Mouse (Mus musculus) CD4-positive helper T cell, adult 2 months (primary cell): ENCODE measurements around the gene Cygb.
A peak's percentile ranks its signal among the peaks of the same experiment; 100 is the strongest.
"Not testable (repeated sequence)": the region's sequence is repeated elsewhere in the genome, so short reads cannot be mapped to it uniquely, and the experiment has no call there.

Experiments used
- DNase-seq: peaks from one replicate; pipeline ENCODE4 v3.0.0-alpha.2; 2012; ENCODE audit warnings: low read depth, missing footprints, low spot score

The Cygb gene

GRCm38 (mm10) chr11:116654255-116654821, at the start of gene Cygb:
TSS of gene Cygb (minus strand) at chr11:116654313.
- no peak for DNase-seq

DNA sequence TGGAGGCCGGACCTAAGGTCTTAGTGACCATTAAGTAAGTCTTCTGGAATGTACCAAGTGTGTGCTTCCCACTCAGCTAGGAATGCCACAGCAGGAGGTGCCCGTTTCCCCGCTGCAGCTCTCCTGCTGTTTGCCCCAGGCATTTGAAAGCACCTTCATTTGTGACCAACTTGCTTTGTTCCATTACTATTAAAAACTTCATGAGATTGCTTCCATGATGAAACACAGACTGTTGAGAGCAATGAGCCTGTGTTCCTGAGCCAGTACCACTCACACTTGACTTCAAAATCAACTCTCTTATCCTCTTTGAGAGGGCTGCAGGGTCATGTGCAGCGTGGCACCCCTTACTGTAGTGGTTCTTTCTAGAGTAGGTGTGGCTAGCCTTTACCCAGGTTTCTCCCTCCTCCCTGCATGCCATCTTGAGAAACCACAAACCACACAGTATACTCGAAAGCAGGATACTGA, 47.3 kb upstream of the Cygb start:
- DNase-seq: peak; percentile 42

DNA sequence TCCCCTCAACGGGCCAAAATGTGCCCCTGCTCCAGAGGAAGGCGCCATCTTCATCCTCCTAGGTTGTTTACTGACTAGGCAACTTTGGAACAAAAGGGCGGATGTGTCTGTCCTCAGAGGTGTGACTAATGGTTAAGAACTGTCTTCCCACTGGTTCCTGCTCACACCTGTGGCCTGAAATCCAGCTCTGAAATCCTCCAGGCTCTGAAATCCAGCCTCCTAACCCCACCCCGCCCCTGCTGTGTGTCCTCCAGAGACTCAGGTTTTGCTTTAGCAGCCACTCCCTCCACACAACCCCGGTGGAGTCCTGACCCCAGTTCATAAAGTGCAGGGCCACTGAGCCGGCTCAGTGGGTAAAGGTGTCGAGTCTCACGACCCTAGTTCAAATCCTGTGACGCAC, 43.4 kb upstream of the Cygb start:
- DNase-seq: no peak

GRCm38 (mm10) chr11:116696426-116696825, 42.3 kb upstream of the Cygb start:
- DNase-seq: no peak

GRCm38 (mm10) chr11:116695194-116695880, 41.2 kb upstream of the Cygb start:
- no peak for DNase-seq

GRCm38 (mm10) chr11:116694250-116695193, 40.4 kb upstream of the Cygb start:
- DNase-seq: peak; percentile 29

DNA sequence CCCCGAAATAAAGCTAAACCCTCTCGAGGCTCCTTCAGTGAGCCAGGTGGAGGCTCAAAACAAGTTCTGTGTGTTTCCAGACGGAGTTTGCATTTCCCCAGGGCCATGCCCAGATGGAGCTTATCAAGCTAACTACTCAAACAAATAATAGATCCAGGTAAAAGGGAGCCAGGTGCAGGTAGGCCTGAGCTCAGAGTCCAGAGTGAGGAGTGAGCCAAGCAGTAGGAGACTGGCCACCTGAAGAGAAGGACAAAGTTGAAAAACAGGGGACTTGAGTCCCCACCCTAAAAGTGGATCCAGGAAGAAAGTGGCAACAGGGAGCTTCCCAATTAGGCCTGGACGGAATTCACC, 39.8 kb upstream of the Cygb start:
- no peak for DNase-seq

DNA sequence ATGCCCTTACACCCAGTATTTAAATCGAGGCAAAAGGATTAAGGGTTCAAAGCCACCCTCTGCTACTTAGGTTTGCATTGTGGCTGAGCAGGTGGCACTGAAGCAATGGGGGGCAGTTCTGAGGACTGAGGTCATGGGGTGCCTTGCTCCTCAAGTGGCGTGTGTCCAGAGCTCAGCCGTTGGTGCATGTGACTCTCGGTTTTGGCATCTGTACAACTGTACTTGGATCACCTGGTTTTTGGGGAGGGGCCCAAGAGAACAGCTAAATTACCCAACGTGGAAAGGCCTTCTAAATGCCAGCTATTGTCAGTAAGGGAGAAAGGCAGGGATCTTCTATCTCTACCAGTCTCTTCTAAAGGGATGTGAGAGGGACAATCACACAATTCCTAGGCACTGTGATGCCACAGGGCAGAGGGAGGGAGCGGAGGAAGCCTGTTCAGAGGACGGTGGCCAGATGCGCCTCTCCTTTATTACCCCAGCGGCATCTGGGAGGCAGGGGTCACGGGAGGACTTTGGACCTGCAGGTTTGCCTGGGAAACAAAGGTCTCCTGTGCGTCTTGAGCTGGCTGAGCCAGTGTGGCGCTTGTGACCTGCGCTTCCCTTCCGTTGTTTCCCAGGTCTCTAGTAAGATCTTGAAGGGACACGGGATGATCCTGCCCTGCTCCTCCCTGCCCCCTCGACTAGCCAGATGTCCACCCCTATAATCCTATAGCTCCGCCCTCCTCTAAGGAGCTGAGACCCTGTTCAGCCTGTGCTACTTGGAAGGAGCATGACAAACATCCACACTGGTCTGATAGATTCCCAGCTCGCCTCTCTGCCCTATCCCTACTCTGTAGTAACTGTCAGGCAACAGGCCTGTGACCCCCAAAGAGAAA, 36.8 kb upstream of the Cygb start:
- no peak for DNase-seq

GRCm38 (mm10) chr11:116689622-116690021, 35.5 kb upstream of the Cygb start:
- DNase-seq: no peak

- peak; percentile 82 for DNase-seq
Measured at GRCm38 (mm10) chr11:116687897-116688296, 33.8 kb upstream of the Cygb start.

GRCm38 (mm10) chr11:116685729-116686128, 31.6 kb upstream of the Cygb start:
- no peak for DNase-seq

DNA sequence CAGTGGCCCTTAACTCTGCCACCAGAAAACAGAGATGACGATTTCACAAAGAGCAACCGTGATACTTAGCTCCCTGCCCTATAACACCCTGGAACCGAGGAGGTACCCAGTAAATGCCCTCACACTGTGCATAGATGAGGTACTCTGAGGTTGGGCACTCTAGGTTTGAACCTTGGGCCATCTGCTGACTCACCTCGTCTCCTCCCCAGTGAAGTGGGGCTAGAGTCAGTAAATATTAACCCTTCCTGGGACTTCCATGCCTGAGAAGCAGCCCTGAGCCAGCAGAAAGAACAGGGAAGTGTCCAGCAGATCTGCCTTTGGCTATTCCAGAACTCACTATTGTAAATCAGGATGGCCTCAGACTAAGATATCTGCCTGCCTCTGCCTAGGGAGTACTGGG, 29.7 kb upstream of the Cygb start:
- DNase-seq: no peak

DNA sequence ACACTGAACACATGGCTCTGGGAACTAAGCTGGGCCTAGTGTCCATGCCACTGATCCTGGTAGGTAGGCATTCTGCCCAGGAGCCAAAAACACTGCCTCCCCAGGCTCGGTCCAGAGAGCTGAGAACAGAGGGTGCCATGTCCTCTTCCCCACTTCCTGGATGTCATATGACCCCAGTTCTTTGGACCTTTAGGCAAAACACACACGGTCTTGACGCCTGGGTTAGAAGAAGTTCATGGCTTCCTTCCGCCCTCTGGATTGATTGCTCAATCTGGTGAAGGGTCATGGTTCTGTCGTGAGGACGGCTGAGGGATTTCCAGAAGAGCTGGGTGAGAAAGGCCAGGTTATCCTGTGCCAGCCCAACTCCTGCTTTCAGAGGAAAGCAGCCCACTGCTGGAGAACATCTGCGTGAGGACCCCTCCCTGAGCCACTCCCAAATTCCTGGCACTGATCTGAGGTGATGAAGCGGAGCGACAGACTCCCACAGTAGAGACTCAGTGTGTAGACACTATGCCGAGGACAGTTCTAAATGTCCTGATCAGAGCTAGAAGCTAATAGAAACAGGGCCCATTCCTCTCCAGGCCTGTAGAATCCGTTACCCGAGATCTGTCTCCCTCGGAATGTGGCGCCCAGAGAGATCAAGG, 28.5 kb upstream of the Cygb start:
- no peak for DNase-seq

DNA sequence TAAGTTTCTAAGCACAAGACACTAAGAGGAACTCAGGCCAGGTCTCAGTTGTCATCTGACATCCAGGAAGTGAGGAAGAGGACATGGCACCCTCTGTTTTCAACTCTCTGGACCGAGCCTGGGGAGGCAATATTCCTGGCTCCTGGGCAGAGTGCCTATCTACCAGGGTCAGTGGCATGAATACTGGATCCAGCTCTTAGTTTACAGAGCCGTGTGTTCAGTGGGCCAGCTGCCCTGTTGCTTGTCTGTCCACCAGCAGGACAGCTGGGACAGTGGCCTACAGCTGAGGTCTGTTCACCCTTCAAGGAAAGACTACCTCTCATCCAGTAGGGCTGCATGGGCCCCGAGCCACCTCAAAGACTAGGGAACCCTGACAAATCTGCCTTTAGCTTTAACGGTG, 27.0 kb upstream of the Cygb start:
- no peak for DNase-seq

DNA sequence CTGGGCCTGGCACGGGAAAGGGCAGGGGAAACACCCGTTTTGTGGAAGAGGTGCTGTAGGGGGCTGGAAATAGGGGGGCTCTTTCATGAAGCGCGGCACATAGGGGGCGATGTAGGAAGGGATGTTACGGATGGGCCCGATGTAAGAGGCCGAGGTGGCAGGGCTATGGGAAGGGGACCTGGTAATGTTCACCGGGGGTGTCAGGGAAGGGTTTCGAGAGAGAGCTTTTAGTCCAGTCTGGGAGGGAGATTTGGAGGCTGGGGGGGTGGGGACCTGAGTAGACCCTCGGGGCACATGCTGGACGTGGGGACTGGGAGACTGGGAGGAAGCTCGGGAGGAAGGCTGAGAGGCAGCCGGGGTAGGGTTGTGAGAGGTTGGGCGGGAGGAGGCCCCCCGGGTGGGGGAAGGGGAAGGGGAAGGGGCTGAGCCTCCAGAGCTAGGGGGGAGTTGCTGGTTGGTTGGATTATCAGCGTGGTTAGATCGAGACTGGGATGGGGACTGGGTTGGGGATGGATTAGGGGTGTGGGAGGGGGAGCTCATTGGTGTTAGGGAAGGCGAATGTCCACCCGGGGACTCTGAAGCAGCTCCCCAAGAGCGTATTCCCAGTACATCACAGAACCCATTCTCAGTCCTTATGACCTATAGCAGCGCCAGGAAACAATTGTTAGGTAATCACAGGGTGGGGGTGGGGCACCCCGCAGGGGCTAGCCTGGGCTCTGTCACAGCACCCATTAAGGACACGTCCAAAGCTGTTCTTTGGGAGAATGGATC, 26.4 kb upstream of the Cygb start:
- DNase-seq: no peak

DNA sequence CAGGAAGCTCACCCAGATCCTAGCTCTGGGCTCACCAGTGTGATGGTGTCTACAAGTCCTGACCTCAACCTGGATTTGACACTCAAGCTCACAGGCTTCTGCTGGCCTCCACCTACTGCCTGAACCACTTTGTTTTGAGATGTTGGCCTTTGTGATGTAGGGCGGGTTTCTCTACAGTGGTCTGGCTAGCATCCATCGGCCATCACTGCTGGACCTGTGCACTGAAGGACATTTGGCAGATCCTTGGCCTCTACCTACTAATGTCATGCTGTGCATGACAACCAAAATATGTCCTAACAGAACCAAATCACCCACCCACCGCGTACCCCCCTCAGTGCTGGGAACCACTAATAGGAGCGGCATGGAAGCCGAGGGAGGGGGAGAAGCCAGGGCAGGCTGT, 25.0 kb upstream of the Cygb start:
- no peak for DNase-seq

GRCm38 (mm10) chr11:116677711-116678441, 23.8 kb upstream of the Cygb start:
- no peak for DNase-seq

DNA sequence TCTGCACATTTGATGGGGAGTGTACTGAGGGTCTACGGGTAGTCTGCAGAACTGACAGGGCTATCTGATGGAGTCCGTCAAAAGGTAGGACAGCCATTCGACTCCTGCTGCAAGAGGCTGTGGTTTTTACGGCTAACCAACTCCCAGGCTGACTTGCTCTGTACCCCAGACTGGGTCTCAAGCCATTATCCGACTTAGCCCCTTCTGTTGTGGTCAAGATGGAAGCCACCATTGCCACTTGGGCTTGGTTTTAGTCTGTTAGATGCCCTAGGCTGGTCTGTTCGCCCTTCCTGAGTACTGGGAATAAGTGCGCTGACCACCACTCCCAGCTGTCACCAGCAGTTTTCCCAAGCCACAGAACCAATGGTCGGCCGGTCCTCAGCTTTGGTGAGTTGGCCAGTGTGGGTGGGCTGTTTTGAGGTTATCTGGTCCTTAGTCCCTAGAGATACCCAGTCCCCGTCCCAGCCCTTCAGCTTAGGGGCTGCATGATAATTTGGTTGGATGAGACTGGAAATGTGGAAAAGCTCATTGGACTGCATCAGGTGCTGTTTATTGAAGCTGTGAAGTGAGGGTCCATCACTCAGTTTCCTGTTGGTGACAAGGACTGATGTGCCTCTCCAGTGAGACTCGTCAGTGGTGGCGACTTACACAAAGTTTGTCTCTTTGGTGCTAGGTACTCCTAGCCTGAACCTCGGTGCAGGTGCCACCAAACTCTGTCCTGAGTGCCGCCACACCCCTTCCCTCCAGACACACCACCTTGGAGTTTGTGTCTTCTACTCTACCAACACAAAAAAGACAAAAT, 22.3 kb upstream of the Cygb start:
- DNase-seq: no peak

- DNase-seq: not testable (repeated sequence)
Measured at GRCm38 (mm10) chr11:116675429-116675828, 21.3 kb upstream of the Cygb start.
